Mouse (Mus musculus): ENCODE measurements at regions not wholly inside any gene's neighbourhood (a gene's known extent, or its start where the extent isn't known, plus 50 kb on each side); places are given as distances from the start of the nearest gene placed in this dataset.

GRCm38 (mm10) chr3:27815201-27815695 is 80.9 kb downstream of the Tmem212 start:
- DNase-seq (ENCODE audit: low read depth, low spot score): no peak

DNA sequence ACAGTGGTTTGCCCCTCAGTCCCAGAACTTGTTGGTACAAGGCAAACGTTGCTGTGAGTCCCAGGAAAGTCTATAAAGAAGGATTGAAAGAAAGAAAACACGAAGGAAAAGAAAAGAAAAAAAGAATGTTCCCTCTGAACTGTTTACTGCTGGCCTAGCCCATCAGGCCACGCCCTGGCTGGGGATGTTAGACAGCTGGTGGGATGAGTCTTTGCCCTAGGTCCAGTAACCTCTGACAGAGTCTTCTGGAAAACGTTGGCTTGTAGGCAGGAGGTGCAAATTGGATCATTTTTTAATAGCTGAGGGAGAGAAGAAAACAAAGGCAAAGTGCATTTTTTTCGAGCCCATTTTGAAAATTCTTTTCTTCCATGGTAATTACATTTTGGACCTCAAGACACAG is 91.9 kb downstream of the Tmem212 start:
- no peak for DNase-seq (ENCODE audit: low read depth, low spot score)

- DNase-seq (ENCODE audit: low read depth, low spot score): no peak
Measured at GRCm38 (mm10) chr3:27791633-27791951, 80.5 kb upstream of the Fndc3b start.

DNA sequence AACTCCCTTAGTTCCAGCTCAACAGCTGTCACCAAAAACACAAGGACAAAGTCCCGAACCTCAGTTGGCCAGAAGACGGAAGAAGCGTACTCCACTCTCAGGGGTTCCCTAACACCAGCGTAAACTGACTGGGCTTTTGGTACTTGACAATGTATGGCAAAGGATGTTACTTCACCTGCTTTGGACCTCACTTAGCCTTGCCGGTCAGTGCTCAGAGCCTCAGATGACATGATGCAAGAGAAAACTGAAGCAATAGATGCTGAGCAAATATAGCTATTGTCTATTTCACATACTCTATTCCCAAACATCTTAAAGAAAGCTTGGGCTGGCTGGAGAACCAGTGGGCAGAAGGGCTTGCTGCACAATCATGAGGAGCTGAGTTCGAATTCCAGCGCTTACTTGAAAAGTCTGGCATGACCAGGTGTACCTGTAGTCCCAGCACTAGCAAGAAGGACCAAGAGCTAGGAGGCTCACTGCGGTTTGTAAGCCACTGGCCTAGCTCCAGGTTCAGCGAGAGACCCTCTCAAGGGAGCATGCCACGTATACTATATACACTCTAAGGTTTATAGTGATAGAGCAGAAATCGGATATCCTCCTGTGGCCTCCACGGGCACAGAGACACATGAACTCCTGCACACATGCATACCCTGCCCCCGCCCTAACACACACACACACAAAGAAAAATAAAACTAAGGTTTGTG is 80.0 kb upstream of the Fndc3b start:
- DNase-seq (ENCODE audit: low read depth, low spot score): no peak

DNA sequence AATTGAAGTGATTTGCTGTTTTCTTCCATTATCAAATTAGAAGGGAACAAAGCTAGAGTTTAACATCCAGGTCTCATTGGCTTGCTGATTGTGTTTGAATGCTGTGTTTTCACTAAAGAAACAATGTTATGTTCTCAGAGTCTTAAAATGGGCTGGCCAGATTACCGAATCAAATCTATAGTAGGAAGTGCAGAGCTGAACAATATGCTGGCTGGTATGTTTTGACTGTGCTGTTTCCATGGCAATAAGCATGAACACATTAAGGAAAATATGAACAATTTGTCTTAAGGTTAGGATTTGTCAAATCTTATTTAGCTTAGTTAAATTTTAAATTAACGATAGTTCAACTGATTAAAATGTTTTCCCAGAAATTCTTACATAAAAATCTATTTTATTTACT is 72.8 kb upstream of the Fndc3b start:
- no peak for DNase-seq (ENCODE audit: low read depth, low spot score)

GRCm38 (mm10) chr3:27783476-27783875 is 72.4 kb upstream of the Fndc3b start:
- no peak for DNase-seq (ENCODE audit: low read depth, low spot score)

GRCm38 (mm10) chr3:27782056-27782765 is 71.1 kb upstream of the Fndc3b start:
- DNase-seq (ENCODE audit: low read depth, low spot score): peak; percentile 24

DNA sequence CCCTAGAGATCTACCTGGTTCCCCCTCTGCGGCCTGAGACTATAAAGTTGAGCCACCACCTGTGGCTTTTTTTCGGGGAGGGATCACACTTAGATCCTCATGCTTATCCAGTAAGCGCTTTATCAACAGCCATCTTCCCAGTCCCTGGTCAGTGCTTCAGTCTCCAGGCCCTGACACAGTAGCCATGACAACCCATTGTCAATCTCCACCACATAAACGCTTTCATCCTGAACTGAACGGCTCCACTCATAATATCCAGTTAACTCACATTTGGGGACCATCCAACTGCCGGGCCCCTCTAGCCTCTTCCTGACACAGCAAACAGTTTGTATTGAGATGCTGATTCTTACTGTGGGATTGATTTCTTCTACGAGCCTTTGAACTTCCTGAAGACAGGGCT is 68.8 kb upstream of the Fndc3b start:
- DNase-seq (ENCODE audit: low read depth, low spot score): no peak

GRCm38 (mm10) chr3:27777751-27778150 is 66.6 kb upstream of the Fndc3b start:
- DNase-seq (ENCODE audit: low read depth, low spot score): no peak

- no peak for DNase-seq (ENCODE audit: low read depth, low spot score)
Measured at GRCm38 (mm10) chr3:27773176-27773575, 62.1 kb upstream of the Fndc3b start.

DNA sequence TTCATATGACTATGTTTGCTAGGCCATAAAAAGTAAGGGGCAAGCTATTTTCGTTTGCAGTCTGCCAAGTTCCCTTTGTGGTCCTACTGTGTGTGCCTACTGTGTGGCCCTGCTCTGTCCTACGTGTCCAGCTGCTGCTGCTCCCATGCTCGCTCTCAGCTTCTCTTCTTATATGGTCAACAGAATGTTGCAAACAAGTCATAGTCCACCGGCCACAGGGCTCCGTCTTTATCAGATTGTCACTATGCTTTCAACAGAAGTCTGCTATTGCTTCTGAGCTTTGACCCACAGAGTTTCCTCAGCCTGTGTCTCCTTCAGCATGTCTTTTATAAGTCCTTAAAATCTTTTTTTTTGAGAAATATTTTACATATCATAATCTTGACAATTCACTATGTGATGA is 58.3 kb upstream of the Fndc3b start:
- no peak for DNase-seq (ENCODE audit: low read depth, low spot score)

DNA sequence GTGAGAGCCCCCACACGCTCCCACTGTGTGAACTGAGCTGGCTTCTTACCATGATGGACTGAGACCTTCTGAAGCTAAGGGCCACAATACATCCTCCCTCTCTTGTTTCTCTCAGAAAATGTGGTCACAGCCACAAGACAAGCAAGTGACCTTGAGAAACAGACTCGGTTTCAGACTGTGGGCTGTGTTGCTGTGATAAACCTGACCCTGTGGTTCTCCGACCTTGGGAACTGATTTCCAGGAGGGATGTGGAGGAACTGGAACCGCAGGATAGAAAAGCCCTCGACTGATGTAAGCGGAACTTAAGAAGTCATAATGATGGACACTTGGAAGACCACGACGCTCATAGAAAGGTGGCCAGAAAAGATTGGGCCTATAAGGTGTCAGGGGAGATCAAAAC is 56.1 kb upstream of the Fndc3b start:
- DNase-seq (ENCODE audit: low read depth, low spot score): no peak

GRCm38 (mm10) chr3:27766421-27766820 is 55.3 kb upstream of the Fndc3b start:
- DNase-seq (ENCODE audit: low read depth, low spot score): no peak

- no peak for DNase-seq (ENCODE audit: low read depth, low spot score)
Measured at GRCm38 (mm10) chr3:27765929-27766328, 54.8 kb upstream of the Fndc3b start.

DNA sequence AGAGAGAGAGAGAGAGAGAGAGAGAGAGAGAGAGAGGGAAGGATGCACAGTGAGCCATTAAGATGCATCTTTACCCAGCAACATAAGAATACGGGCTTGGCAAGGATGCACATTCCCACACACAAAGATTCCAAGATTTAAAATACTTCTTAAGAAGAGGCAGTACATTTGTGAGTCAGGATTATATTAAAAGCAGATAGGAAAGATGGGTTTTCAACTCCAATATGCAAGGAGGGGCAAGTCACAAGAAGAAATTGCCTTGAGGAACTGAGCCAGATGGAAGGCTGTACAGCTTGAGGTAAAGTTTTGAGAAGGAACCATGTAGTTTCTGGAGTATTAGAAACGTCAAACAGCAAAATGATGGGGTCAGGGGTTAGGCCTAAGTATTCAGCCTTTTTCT is 53.4 kb upstream of the Fndc3b start:
- DNase-seq (ENCODE audit: low read depth, low spot score): no peak

- no peak for DNase-seq (ENCODE audit: low read depth, low spot score)
Measured at GRCm38 (mm10) chr3:27761031-27761430, 49.9 kb upstream of the Fndc3b start.

Data from mesoderm, embryonic 11.5 days (tissue).